Mouse (Mus musculus) kidney, adult 9 months (tissue): ENCODE measurements around the gene Nlrp3.
A peak's percentile ranks its signal among the peaks of the same experiment; 100 is the strongest.

ENCODE experiments used
- DNase-seq: peaks from one replicate; pipeline ENCODE4 v3.0.0; 2022

Gene Nlrp3

DNA sequence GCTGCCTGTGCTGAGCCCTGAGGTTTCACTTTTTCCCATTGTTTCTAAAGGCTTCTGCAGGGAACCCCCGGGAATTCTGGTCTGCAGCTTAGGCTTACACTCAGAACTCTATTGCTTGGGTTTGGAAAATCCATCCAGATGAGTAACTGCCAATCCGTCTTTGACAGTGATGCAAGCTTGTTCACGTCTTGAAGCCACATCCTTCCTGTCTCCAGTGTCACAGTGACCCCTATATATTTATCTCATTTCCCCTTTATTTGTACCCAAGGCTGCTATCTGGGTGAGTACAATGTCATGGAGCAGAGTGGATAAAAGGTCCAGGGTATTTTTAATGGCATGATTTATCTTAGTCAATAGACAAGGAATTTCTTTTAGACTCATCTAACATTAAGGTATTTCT is at the start of gene Nlrp3:
Gene Nlrp3 (plus strand): TSS at position 245 of the 400 bp plus-strand sequence.
- DNase-seq = no peak

DNA sequence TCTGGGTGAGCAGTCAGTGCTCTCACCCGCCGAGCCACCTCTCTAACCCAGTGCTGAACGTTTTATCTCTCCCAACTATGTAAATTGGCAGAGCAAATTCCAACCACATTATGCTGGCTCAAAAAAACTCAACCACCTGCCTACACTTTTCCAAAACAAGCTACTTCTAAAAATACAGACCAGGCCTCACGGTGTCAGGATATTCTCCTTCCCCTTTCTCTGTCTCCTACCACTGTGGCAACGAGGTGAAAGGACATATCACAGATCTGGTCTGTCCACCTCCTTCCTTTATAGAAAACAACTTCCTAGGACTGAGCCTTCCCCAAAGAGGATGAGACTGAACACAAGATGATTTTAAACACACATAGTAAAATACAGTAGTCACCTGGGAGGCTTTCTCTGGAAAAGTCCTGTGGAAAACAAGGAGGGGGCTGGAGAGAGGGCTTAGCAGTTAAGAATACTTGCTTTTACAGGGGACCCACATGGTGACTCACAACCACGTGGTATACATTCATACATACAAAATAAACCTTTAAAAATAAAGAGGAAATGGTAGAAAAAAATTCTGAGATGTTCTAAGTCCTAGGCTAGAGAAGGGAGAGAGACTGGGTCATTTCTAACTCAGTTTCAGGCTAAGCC is 44.6 kb upstream of the Nlrp3 start:
- DNase-seq = no peak

DNA sequence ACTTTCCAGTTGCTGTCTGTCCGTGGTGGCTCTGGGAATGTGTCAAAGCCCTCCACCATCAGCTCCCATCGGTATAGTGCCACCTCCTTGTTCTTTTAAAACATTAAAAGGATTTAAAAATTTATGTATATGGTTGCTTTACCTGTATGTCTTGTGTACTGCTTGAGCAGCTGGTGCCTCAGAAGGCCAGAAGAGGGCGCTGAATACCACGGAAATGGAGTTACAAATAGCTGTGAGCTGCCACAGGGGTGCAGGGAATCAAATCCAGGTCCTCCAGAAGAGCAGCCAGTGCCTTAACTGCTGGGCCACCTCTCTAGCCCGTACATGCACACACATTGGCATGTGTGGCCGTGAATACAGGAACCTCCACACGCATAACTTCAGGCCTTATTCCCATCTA is 43.6 kb upstream of the Nlrp3 start:
- DNase-seq = no peak

DNA sequence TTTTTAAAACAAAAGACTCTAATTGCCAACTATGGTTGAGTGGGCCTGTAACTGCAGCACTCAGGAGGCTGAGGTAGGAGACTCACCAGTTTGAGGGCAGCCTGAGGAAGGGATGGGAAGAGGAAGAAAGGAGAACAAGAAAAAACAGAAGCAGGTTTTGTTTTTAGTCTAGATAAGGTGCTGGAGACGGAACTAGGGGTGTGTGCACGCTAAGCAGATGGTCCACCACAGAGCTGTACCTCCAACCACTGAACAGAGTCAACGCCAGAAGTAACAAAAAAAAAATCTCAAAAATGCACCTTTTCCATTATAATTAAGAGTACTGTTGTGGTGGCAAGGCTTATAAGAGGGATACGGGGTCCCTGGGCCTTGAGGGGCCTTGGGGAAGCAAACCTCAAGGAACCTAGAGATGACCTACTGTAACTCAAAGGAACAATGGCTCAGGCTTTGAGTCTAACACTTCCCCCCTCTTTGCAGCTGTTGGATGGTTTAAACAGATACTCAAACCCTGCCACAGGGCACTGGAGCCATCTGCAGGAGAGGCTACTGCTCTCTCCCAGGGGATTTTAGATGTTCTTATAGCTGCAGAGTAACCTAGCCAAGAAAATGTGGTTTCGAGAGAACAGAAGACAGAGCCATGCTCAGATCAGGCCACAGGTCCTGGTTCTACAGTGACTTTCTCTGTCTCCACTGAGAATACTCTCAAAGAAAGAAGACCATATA is 39.2 kb upstream of the Nlrp3 start:
- DNase-seq = no peak

DNA sequence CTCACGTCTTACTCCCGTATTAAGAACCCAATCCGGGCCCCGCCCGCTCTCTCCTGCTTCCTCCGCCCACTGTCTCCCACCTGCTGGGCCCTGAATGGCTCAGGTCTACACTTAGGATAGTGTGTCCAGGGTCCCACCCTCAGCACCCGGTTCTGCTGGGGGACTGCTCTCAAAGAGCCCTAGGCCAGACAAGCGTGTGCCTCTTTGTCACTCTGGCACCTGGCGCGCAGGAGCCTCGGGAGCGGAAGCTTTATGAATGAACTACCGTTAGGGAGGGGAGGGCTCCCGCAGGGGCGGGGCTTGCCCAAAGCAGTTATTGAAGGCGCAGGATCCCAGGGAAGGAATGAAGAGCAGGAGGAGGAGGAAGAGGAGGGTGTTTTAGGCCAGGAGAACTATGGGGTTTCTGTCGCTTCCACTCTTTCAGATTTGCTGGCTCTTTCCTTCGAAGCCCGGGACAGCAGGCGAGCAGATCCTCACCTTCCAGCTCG is 36.0 kb upstream of the Nlrp3 start:
- DNase-seq = peak; percentile 61

DNA sequence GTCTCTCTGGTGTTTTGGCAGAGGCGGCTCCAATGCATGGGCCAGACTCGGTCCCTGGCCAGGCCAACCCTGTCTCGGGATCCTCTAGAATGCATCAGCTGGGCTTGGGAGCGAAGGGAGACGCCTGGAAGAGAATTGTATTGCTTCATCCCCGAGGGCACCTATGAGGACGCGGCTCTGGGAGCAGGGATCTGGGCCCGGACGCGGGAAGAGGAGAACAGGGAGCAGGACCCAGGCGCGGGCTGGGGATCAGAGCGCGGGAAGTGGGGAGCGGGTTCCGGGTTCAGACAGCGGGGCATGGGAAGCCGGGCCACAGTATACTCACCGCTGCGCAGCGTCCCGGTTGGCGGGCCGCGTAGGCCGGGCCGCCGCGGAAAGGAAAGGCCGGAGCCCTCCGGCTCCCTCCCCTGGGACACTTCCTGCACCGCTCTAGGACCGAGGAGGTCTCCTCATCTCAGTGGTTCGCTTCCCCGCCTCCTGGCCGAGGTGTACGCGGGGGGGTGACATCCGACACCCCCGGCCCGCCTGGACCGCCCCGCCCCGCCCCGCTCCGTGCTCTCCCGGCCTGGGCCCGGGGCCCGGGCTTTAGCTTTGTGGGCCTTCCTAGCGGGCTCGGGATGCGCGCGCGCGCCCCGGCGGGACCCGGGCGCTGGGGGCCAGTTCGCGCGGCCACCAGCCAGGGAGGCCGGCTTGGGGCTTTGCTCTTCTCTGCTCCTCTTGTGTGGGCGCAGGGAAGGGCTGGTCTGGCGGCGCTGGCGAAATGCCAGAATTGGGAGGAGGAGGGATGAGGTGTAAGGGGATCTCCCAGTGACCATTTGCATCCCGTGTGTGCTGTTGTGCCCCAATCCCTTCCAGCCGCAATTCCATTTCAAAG is 35.3 kb upstream of the Nlrp3 start:
- DNase-seq = peak; percentile 92

DNA sequence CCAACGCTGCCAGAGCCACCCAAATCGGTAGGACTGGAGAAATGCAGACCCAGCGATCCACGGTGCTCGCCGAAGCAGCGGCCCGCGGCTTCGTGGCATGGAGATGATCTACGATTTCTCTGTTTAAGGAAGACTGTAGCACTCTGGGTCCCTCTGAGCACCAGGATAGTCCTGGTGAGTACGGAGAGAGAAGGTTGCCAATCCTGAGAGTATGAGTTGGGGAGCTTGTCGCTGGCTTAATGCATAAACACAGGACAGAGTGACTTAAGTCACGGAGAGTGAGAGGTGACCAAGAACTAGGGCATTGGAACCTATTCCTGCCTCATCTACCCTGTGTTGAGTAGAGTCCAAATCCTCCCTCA is 34.7 kb upstream of the Nlrp3 start:
- DNase-seq = no peak

DNA sequence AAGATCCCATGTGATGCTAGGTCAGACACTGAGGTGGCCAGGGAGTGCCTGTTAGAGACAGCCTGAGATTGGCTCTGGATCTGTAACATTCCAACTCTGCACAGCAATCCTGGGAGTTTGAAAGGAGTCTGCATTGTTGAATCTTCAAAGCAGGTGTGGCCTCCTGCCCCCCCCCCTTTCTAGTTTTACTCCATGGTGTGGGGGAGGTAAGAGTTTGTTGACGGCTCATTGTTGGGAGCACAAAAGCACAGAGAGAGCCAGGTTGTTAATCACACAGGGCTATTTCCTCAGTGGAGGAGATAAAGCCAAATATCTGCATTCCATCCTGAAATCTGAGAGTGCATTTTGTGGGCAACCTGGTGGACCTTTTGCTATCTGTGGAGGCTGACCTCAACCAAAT is 29.8 kb upstream of the Nlrp3 start:
- no peak for DNase-seq

DNA sequence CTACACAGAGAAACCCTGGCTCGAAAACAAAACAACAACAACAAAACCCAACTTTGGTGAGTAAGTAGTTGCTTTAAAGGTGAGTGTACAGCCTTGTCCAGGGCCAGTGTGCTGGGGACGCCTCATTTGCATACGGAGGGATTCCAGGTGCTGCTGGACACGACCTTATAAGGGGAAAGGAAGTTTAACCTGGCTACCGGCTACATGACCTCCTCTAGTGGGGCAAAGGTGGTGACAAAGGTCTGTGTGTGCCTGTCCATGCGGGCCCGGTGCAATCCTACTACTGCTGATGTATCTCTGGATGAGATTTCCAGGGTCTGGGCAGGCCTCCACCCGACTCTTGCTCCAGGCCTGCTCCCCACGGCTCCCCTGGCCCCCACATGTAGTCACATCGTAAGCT is 28.6 kb upstream of the Nlrp3 start:
- peak; percentile 18 for DNase-seq

DNA sequence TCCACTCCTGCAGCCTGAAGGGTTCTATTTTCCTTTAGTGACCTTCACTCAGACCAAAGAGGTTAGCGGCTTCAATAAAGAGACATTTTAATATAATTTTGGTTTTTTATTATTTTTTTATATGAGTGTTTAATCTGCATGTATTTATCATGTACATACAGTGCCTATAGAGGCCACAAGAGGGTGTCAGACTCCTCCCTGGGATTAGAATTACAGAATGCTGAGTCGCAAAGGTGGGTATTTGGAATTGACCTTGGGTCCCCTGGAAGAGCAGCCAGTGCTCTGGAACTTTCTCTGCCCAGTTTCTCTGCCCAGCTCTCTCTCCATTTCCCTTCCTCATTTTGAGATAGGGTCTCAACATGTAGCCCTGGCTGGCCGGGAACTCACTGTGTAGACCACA is 27.8 kb upstream of the Nlrp3 start:
- no peak for DNase-seq

DNA sequence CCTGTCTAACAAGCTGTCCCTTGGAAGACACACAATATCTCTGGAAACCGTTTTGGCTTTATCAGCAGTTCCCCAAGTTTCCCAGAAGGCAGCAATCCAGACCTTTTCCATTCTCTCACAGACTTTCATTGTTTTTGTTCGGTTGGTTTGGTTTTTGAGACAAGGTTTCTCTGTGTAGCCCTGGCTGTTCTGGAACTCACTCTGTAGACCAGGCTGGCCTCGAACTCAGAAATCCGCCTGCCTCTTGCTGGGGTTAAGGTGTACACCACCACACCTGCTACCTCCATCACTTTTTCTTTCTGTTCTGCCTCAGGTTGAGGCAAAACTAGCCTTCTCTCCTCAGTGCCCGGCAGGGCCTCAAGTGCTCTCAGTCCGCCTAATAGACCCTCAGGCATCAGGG is 27.0 kb upstream of the Nlrp3 start:
- DNase-seq = no peak

DNA sequence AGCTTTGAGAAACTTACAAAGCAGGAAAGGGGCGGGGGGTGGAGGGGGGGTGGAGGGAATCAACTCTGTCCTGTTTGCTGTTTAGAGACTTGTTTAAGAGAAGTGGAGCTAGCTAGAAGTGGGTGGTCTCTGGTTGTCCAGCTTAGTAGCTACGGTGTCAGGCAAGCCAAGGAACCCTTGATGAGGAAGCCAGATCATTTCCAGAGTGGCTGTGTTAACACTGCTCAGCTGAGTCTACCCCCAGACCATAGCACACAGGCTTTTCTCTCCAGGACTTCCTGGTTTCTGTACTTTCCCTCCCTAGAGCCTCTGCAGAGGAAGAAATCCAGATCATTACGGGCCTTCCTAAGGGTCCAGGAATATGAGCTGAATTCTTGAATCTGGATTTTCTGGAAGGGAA is 26.6 kb upstream of the Nlrp3 start:
- DNase-seq = no peak

DNA sequence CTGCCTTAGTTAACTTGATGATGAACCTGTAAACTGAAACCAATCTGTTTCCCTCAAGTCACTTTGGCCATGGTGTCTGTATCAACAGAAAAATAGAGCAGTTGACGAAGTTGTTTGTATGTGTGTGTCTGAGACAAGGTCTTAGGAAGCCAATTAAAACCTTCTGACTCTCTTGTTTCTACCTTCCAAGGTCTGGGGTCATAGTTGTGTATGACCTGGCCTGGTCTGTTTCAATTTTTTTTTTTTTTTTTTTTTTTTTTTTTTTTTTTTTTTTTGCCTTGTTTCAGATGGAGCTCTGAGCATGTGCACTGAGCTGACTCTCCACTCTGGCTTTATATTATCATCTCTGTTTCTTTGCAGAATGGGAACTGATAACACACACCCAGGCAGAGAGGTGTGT is 23.9 kb upstream of the Nlrp3 start:
- DNase-seq = no peak

DNA sequence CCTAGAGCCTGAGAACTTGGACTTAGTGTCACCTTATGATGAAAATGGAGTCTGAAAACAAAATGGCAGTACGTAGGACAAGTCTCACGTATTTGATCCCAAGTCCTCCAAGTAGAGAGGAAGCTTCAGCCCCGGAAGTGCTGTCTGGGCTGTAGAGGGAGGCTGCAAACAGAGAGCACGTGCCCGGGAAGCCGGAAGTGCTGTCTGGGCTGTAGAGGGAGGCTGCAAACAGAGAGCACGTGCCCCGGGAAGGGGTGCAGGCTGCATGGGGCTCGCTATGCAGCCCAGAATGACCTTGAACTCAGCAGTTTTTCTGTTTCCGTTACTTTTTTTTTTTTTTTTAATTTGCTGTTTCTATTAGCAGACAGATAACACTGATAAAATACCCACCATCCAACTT is 23.1 kb upstream of the Nlrp3 start:
- DNase-seq = no peak

DNA sequence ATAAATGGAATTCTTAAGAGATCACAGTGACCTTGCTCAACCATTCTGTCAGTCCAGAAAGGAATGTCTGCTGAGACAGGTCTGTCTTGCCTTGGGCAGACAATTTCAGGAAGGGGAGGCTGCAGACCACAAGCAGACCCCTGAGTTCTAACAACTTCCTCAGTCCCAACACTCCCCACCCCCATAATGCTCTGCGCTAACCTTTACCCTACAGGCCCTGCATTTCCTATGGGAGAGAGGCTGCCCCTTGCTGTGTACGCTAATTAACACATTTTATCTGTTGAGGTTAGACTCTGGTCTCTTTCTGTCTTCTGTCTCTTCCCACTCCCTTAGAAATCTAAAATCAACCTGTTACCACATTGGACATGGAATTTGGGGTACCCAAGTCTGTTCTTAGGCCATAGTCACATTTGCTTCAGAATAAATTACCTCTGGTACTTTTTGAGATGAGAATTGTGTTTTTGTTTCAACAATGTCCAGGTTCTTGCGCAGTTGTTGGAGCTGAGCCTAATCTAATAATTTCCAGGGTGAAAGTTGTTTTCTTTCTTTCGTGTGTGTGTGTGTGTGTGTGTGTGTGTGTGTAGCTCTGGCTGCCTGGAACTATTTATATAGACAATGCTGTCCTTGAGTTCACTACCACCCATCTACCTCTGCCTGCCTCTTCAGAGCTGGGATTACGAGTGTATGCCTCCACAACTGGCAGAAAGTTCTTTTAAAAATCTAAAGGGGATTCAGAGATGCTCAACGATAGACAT is 21.4 kb upstream of the Nlrp3 start:
- no peak for DNase-seq

DNA sequence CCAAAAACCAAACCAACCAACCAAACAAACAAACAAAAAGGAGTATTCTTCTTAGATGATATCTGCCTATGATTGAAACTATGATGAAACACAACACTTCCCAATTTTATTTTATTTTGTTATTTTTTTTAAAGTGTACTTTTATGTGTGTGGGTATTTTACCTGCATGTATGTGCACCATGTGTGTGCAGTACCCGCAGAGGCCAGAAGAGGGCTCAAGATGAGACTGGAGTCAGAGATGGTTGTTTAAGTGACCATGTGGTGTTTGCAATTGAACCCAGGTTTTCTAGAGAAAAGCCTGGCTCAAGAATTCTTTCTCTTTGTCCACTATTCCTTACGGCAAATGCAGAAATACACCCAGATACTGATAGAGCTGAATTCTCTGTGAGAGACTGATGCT is 17.2 kb upstream of the Nlrp3 start:
- DNase-seq = no peak

DNA sequence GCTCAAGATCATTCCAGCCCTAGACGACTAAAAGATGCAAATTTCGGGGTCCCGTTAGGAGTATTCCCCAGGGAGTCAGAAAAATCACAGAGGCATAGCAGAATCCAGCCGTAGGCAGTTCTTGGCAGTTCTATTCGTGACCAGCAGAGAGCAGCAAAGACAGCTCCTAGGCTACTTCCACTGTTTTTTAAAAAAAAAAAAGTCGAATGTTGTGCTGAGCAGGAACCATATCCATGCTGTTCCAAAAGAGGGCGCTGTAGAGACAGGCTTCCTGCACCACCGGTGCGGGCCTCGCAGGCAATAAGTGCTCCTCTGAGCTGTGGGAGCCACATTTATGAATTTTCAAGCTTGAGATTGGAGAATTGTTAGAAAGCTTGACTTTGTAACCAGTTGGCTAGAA is 16.1 kb upstream of the Nlrp3 start:
- DNase-seq = peak; percentile 87

DNA sequence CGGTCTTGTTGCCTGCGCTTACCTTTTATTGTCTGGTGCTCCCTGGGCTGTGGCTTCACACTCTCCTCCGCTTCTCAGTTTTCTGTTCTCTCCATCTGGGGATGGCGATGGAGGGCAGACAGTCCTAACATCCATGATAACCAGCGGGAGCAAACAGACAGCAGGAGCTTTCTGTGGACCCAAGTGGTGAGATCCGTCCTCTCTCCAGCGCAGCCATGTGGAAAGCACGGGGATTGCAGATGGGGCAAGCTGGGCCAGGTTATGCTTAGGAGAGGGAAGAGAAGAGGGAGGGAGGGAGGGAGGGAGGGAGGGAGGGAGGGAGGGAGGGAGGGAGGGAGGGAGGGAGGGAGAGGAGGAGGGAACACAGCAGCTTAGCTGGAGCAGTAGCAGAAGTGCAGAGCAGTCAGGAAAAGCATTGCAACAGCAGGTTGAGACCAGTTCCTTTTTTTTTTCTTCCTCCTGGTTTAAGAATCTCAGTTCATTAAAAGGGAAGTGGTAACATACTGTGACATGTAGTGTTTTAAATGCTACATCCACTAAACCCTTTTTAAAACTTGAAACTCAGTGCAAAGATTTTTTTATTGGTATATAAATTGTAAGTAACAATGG is 14.8 kb upstream of the Nlrp3 start, which contains the start of gene Zkscan17:
Gene Zkscan17 (minus strand): TSS at position 280 of the 609 bp plus-strand sequence.
- DNase-seq = peak; percentile 44

DNA sequence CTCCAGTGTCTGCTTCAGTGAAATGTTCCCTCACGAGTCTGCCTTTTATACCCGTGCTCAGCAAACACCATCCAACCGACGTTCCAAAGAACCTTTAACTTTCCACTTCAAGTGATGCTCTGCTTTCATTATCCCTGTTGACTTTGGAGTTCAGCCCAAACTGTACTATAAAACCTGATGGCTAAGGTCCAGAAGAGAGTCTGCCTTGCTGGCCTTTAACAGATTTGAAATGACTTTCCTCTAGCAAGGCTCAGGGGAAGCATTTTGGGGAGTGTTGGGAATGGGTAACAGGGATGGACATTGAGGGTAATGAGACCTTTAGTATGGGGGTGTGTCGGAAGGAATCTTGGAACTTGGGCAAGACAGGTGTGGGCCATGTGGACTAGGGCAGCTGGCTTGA is 11.1 kb upstream of the Nlrp3 start:
- no peak for DNase-seq

DNA sequence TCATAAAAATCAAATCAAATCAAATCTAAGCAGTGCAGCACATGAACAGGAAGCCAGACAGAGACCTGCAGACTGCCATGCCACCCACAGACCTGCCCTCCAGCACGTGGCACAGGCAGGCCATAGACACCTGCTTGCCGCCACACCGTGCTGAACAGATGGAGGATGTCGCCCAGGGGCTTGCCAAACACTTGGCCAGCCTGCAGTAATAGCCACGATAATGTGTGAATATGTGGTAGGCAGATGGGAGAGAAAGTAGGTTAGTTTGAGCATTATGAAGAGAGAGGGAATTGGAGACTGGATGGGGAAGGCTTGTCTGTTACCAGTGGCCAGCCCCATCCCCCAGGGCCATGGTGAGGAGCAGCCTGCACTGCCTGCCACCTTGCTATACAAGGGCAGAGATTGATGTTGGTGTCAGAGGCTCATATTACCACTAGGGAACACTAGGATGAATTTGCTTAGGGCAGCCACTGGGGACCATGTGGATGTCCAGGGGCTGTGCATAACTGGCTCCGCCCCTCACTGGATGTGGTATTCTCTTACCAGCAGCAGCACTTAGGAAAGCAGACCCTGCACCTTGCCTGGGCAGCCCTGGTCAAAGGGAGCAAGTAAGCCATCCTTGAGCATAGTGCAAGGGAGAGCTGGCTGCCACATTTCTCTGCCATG is 10.4 kb upstream of the Nlrp3 start:
- no peak for DNase-seq

DNA sequence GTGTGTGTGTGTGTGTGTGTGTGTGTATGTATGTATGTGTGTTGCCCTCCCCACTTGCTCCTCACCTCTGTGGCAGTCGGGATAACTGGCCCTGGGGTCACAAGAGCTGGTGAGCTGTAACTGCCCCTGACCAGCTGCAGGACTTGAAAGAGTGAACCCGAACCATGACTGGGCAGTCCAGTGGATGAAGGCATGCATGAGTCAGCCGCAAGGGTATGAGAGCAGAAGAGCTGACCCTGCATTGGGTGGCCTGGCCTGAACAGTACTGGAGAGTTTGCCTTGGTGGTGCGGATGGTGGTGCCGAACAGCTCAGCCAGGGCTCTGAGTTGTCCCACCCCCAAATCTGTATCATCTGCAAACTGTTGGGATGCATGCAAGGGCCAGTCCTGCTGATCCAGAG is 9.8 kb upstream of the Nlrp3 start:
- no peak for DNase-seq
